In genomic region chr16:87495716-87496447, GRCm38 (mm10) we compare ENCODE assay signal across 8 mouse cellular contexts. TPM values are rescaled to one million over a fixed set of nuclear protein-coding genes. Genes with fewer than 3 reads are reported as not detected.
DNase-seq lines count a peak whose midpoint lies in the region; ATAC-seq and TF ChIP-seq lines count a peak whose summit lies in the region.

TSS of gene Cct8 (minus strand) at chr16:87495873.

- TF ChIP-seq POLR2A in bone marrow macrophage, adult 2 months (IDR thresholded peaks at IDR 0.05; ENCODE audit: borderline replicate concordance, low read depth, low read length): no peak
- TF ChIP-seq POLR2A in embryonic fibroblast, embryonic 13.5 days (IDR thresholded peaks at IDR 0.05; ENCODE audit: low read depth, low read length): peak; percentile 94

- H3K4me2 ChIP-seq in kidney, embryonic 14.5 days (replicated peaks; ENCODE audit: low read depth, low read length): peak within 1 kb of the TSS; percentile 85
- peak within 1 kb of the TSS; percentile 67 for H3K4me2 ChIP-seq in limb, embryonic 15.5 days

- peak; percentile 98 for DNase-seq in A20 (ENCODE audit: low read depth, low spot score)
- peak; percentile 93 to 96 for DNase-seq in heart, adult 9 months (ENCODE audit: low spot score in 2 of 2)
- peak; percentile 91 to 94 for DNase-seq in monocyte, adult 2 months (ENCODE audit: low read depth in 1 of 2, low spot score in 2 of 2)
- peak; percentile 96 to 97 for DNase-seq in spleen, postnatal 36 days (ENCODE audit: low spot score in 2 of 2)

- ATAC-seq in kidney, embryonic 14.5 days (ENCODE audit: low FRiP score, low TSS enrichment): peak; percentile 96
- ATAC-seq in limb, embryonic 15.5 days (ENCODE audit: insufficient number of reproducible peaks, low FRiP score, low TSS enrichment, low read depth): peak; percentile 91

- H3K9ac ChIP-seq in kidney, embryonic 14.5 days (ENCODE audit: low read depth, low read length): peak within 1 kb of the TSS; percentile 98
- H3K9ac ChIP-seq in limb, embryonic 15.5 days: peak within 1 kb of the TSS; percentile 99

- no peaks in the 10 kb centered on the region for H3K9me3 ChIP-seq in kidney, embryonic 14.5 days (ENCODE audit: control insufficient read depth, low read length)
- H3K9me3 ChIP-seq in limb, embryonic 15.5 days: no peaks in the 10 kb centered on the region

- H3K4me1 ChIP-seq in bone marrow macrophage, adult 2 months (ENCODE audit: control insufficient read depth, insufficient read depth, low read length): peaks cover 9% of the 10 kb centered on the region
- H3K4me1 ChIP-seq in embryonic fibroblast, embryonic 13.5 days (ENCODE audit: control insufficient read depth, insufficient read depth, low read length): 0 out of 2 replicates have a peak, but pooled peaks cover 3% of the 10 kb centered on the region
- peaks cover 10% of the 10 kb centered on the region; the same call in 1 of the 2 replicates for H3K4me1 ChIP-seq in kidney, embryonic 14.5 days (ENCODE audit: control insufficient read depth, insufficient read depth, low read length)
- peaks cover 19% of the 10 kb centered on the region for H3K4me1 ChIP-seq in limb, embryonic 15.5 days

- H3K27me3 ChIP-seq in kidney, embryonic 14.5 days (ENCODE audit: control insufficient read depth, insufficient read depth, low read length): no peaks in the 10 kb centered on the region
- no peaks in the 10 kb centered on the region for H3K27me3 ChIP-seq in limb, embryonic 15.5 days

- peak within 1 kb of the TSS; percentile 83 for H3K27ac ChIP-seq in bone marrow macrophage, adult 2 months (ENCODE audit: insufficient read depth, low read depth, low read length)
- H3K27ac ChIP-seq in embryonic fibroblast, embryonic 13.5 days (ENCODE audit: insufficient read depth, low read length): peak within 1 kb of the TSS; percentile 52
- H3K27ac ChIP-seq in kidney, embryonic 14.5 days (ENCODE audit: low read depth, low read length): peak within 1 kb of the TSS; percentile 86
- H3K27ac ChIP-seq in limb, embryonic 15.5 days: peak within 1 kb of the TSS; percentile 88

- peaks cover 34% of the 10 kb centered on the region for H3K36me3 ChIP-seq in kidney, embryonic 14.5 days (ENCODE audit: control insufficient read depth, insufficient read depth, low read length)
- H3K36me3 ChIP-seq in limb, embryonic 15.5 days: peaks cover 29% of the 10 kb centered on the region

- no peak for TF ChIP-seq CTCF in bone marrow macrophage, adult 2 months (IDR thresholded peaks at IDR 0.05; ENCODE audit: low read depth, low read length)
- TF ChIP-seq CTCF in embryonic fibroblast, embryonic 13.5 days (IDR thresholded peaks at IDR 0.05; ENCODE audit: borderline replicate concordance, insufficient read depth, low read length): no peak

- WGBS in kidney, embryonic 14.5 days: under 1% methylated on average over 48 of the region's 48 CpGs
- under 1% methylated on average over 48 of the region's 48 CpGs for WGBS in limb, embryonic 15.5 days

- H3K4me3 ChIP-seq in bone marrow macrophage, adult 2 months (ENCODE audit: insufficient read depth, low read length): peak within 1 kb of the TSS; percentile 96
- H3K4me3 ChIP-seq in embryonic fibroblast, embryonic 13.5 days (ENCODE audit: insufficient read depth, low read length): peak within 1 kb of the TSS; percentile 93
- peak within 1 kb of the TSS; percentile 94 for H3K4me3 ChIP-seq in kidney, embryonic 14.5 days (ENCODE audit: low read length)
- peak within 1 kb of the TSS; percentile 97 for H3K4me3 ChIP-seq in limb, embryonic 15.5 days

RNA-seq across cellular contexts. Expression of gene Cct8, which starts in this region (rescaled TPM):
- polyA plus RNA-seq in bone marrow macrophage, adult 2 months (2012; ENCODE audit: insufficient read depth, insufficient read length, missing spikeins): 97.1 and 112 TPM in 2 replicates
- polyA plus RNA-seq in embryonic fibroblast, embryonic 13.5 days (2011; ENCODE audit: insufficient read length, low read depth, missing spikeins): 356 and 432 TPM in 2 replicates
- polyA plus RNA-seq in kidney, embryonic 14.5 days (2014; fragmentation: Nextera tagmentation; extraction: Ambion mirVana): 499 and 541 TPM in 2 replicates
- 381 and 395 TPM in 2 replicates for polyA plus RNA-seq in limb, embryonic 15.5 days (2015; fragmentation: Nextera tagmentation; extraction: Ambion mirVana)

Comparison
In these comparisons a context has a peak if more than half of its experiments do, and no peak if none do; other contexts are left out.
1. Peak in every context shown above with its lines: DNase-seq, ATAC-seq, H3K4me3 ChIP-seq and H3K27ac ChIP-seq.